Mouse (Mus musculus): ENCODE results near the gene Tmem156.
"Not testable (repeated sequence)": the region's sequence is repeated elsewhere in the genome, so short reads cannot be mapped to it uniquely, and the experiment has no call there.

Tmem156 gene

DNA sequence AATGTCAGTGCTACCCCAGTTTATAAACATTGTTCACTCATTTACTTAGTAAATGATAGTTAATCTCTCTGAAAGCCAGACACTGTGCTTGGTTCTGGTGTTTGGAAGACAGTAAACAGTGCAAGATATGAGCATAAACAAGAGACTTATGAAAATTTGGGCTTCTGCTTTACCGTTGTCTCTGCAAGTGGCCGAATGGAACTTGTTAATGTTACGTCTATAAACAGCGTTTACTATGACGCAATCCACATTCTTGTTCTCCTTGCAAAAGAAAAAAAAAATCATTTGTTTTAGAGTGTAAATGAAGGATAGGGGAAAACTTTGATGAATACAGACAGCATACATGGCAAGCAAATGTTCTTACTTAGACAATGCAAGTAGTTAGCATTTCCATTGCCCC is at the start of gene Tmem156:
TSS of gene Tmem156 (minus strand) at position 212 of the 400 bp plus-strand sequence.
- DNase-seq (ENCODE audit: low read depth, low spot score), result no peak

- DNase-seq (ENCODE audit: low read depth, low spot score), result no peak
Observed at GRCm38 (mm10) chr5:65141242-65141641, 49.3 kb upstream of the Tmem156 start.

DNA sequence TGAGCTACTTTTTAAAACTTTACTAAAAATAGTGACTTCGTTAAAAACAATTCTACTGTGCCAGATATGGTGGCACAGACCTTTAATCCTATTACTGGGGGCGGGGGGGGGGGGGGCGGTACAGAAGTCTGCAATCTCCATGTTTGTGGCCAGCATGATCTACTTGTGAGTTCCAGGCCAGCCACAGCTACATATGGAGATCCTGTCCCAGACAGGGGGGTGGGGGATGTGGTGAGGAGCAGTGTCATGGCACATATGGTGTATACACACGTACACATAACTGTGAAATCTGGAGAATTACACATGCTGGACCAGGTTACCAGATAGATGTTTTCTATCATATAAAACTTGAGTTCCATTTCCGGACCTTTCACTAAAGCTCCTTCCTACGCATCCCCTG is 45.1 kb upstream of the Tmem156 start:
- no peak for DNase-seq (ENCODE audit: low read depth, low spot score)

DNA sequence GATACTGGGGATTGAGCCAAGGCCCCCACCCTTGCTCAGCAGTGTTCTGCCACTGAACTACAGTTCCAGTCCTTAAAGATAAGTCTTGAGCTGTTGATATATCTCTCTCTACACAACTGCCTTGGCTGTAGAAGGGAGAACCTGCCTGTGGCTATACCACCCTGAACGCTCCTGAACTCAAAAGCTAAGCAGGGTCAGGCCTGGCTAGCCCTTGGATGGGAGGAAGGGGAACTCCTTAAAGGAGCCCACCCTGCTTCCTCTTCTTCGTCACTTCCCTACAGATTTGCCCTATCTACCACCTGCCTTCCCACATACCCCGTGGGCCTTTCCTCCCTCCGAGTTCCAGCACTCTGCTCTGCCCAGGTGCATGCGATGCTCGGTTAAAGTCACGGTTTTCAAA is 44.2 kb upstream of the Tmem156 start:
- no peak for DNase-seq (ENCODE audit: low read depth, low spot score)

DNA sequence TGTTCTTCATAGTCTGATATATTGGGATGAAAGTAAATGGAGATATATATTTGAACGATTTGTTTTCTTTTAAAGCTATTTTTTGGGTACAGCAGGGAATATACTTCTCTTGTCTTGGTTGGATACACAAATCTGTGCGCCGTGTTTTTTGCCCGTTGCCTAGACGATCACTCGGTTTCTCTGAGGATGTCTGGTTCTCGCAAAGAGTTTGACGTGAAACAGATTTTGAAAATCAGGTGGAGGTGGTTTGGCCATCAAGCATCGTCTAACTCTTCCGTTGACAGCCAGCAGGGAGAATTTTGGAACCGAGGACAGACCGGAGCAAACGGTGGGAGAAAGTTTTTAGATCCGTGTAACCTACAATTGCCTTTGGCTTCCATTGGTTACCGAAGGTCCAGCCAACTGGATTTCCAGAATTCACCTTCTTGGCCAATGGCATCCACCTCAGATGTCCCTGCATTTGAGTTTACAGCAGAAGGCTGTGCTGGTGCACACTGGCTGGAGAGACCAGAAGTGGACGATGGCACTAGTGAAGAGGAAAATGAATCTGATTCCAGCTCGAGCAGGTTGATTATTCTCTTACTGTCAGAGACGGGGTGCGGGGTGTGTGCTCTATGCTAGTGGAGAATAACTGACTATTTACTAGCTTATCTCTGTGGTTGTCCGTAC is 39.4 kb upstream of the Tmem156 start:
- DNase-seq (ENCODE audit: low read depth, low spot score), result peak; percentile 22

DNA sequence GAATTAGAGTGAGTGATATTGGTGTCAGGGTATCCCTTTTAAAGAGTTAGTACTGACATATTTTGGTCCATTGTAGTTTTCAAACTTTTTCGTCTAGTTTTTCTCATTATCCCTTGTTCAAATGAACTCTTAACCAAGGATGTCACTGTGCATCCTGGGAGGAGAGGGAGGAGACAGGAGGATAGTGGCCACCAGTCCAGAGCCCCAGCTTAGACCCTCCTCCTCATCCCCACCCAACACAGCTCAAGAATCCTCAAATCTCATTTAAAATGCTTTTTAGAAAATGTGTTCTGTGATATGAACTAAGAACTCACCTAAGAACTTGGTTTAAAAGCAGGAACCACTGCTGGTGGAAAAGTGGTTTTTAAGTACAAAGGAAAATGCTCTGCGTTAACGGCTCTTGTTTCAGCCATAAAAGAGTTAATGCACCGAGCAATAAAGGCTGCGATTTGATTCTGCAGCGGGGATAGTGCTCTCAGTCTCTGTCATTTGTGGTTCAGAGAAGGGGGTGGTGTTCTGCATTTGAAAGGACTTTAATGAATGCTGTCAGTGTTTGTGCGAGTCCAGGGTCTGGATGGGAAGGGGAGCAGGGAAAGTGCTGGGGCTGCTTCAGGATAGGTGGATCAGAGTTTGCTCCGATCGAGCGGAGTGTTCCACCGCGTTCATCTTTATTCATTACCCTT is 38.7 kb upstream of the Tmem156 start:
- peak; percentile 46 for DNase-seq (ENCODE audit: low read depth, low spot score)

DNA sequence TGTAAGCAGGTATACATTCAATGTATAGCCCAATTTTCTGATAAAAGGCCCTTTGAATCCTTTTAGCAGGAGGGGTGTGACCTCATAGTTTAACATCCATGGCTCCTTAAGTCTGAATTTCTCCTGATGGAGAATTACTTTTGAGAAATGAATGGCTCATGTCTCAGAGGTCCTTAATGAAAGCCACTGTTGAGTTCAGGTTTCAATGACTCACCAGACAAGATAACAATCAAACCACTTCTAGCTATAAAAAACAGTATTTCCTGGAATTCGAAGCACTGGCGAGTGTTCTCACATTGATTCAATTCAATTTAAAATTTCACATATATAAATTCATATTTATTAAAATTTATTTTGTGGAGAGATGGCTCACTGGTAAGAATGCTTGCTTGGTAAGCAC is 36.5 kb upstream of the Tmem156 start:
- no peak for DNase-seq (ENCODE audit: low read depth, low spot score)

- no peak for DNase-seq (ENCODE audit: low read depth, low spot score)
Observed at GRCm38 (mm10) chr5:65126137-65126536, 34.2 kb upstream of the Tmem156 start.

DNA sequence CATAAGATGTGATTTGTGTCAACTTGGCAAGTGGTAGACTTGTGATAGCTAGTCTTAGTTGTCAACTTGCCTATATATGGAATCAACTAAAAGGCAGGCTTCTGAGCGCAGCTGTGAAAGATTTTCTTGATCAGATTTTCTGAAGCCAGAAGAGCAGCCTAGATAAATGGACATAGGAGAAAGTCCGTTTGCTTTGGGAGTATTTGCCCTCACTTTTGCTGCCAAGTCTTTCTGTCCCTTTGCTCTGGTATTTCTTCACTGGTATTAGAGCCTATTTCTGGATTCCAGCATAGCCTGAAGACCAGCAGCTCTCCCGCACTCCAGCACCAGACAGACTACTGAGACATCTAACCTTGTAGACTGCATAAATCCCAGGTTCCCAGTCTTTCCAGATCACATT is 30.7 kb upstream of the Tmem156 start:
- no peak for DNase-seq (ENCODE audit: low read depth, low spot score)

- no peak for DNase-seq (ENCODE audit: low read depth, low spot score)
Observed at GRCm38 (mm10) chr5:65119918-65120317, 28.0 kb upstream of the Tmem156 start.

GRCm38 (mm10) chr5:65119495-65119894 is 27.6 kb upstream of the Tmem156 start:
- DNase-seq (ENCODE audit: low read depth, low spot score), result no peak

DNA sequence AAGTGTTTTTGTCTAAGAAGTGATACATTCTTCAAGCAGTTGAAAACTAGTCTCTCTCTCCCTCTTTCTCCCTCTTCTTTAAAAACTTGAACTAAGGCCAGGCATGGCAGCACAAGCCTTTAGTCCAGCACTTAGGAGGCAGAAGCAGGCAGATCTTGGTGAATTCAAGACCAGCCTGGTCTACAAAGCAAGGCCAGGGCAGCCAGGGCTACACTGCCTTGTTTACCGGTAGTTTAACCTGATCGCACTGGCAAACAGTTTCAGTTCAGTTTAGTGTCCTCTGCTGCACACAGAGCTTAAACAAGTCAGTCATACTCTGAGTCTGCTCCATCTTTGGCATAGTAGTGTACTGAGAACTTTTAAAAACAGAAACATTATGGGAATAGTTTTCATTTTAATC is 24.9 kb upstream of the Tmem156 start:
- DNase-seq (ENCODE audit: low read depth, low spot score), result no peak

GRCm38 (mm10) chr5:65113323-65113722 is 21.4 kb upstream of the Tmem156 start:
- DNase-seq (ENCODE audit: low read depth, low spot score), result no peak

GRCm38 (mm10) chr5:65112225-65112624 is 20.3 kb upstream of the Tmem156 start:
- DNase-seq (ENCODE audit: low read depth, low spot score), result not testable (repeated sequence)

DNA sequence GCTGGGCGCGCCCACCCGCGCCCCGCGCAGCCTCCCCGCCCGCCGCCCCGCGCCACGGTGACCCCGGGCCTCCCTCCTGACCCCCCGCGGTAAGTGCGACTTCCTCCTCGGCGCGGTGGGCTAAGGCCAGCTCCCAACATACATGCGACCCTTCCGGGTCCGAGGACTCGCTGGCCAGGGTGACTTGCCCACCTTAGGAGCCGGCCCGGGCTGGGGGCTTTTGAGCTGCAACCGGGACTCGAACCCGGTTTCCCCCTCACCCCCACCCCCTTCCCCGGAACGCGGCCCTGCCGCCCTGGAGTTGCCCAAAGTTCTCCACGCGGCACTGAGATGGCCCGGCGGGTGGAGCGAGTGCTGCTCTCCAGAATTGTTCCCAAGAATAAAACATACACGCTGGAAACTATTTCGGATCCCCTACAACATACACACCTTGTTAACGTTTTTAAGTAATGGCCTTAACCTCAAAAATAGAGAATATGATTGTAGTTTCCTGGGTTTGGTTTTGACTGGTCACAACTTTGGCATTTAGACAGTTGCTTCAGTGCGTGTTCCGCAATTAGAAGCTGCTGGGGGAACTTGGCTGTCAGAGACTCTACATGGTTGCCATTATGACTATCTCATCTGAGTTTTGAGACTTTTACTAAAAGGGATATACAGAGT is 16.0 kb upstream of the Tmem156 start:
- DNase-seq (ENCODE audit: low read depth, low spot score), result peak; percentile 9

DNA sequence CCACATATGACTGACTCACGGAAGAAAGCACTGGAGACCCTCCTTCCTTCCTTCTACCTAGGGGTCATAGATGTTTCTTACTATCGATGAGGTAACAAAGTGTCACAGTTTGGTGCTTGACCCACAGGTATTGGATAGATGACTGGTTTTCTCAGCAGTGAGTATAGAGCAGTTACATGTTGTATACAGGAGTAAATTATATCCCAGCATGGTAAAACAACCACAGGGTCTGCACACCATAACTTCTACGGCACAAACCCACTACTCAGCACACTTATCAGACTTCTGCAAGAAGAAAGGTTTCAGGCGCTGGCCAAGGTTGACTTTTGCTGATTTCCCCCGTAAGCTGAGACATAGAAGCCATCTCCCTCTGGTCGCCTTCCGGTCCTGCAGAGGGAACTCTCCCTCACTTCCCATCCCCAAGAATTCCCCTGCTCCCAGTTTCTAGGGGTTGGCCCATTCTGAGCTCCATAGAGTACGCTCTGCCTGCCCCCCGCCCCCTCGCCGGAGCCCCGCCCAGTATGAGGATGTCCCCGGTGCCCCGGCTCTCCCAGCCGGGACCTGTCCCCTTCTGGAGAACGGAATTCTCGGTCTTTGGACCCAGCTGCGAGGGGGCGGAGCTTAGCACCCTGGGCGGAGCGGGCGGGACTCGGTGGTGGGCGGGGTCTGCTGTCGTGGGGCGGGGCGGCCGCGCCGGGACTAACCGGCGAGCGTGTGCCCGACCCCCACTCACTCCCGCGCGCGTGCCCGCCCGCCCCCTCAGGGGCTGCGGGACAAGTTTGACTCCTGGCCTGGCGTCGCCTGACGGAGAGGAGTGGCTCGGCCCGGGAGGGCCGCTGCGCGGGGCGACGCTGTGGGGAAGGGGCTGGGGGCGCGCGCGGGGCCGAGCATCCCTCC is 15.2 kb upstream of the Tmem156 start, which contains the start of gene Klhl5:
TSS of gene Klhl5 (plus strand) at position 664 of the 897 bp plus-strand sequence.
- peak; percentile 79 for DNase-seq (ENCODE audit: low read depth, low spot score)

- no peak for DNase-seq (ENCODE audit: low read depth, low spot score)
Observed at GRCm38 (mm10) chr5:65102641-65103042, 10.7 kb upstream of the Tmem156 start.

- no peak for DNase-seq (ENCODE audit: low read depth, low spot score)
Observed at GRCm38 (mm10) chr5:65102026-65102640, 10.2 kb upstream of the Tmem156 start.

GRCm38 (mm10) chr5:65101621-65102020 is 9.7 kb upstream of the Tmem156 start:
- DNase-seq (ENCODE audit: low read depth, low spot score), result no peak

- DNase-seq (ENCODE audit: low read depth, low spot score), result no peak
Observed at GRCm38 (mm10) chr5:65101209-65101608, 9.3 kb upstream of the Tmem156 start.

GRCm38 (mm10) chr5:65100002-65100401 is 8.1 kb upstream of the Tmem156 start:
- no peak for DNase-seq (ENCODE audit: low read depth, low spot score)

Measured in embryo, embryonic 11.5 days (tissue).